Mouse (Mus musculus): Measurements from ENCODE around the gene Slc17a2.

The Slc17a2 gene

GRCm38 (mm10) chr13:23799405-23799804 lies 7.4 kb upstream of the Slc17a2 start:
- WGBS, result 81% methylated on average over 5 of the region's 5 CpGs

DNA sequence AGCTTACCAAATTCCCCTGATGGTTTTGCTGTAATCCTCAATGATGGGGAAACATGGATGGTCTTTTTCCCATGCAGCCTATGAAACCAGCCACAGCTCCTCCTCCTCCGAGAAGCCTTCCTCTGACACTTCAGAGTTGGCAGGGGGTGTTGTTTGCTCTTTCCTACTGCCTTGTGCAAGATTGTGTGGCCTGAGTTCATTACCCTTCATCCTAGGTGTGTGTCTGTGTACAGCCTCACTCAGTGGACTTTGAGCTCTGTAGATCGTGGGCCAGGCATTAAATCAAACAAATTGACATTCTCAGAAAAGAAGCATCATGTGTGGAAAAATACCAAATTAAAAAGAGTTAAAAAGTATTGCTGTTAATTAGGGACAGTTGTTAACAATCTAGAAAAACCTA lies 2.3 kb upstream of the Slc17a2 start:
- WGBS, result 86% methylated on average over 2 of the region's 2 CpGs

- WGBS, result 80% methylated on average over 2 of the region's 2 CpGs
These were observed 9.4 kb downstream of the Slc17a2 start for GRCm38 (mm10) chr13:23816148-23816547.

- WGBS, result 81% methylated on average over 4 of the region's 4 CpGs
These were observed 13.6 kb downstream of the Slc17a2 start for GRCm38 (mm10) chr13:23820179-23820940.

DNA sequence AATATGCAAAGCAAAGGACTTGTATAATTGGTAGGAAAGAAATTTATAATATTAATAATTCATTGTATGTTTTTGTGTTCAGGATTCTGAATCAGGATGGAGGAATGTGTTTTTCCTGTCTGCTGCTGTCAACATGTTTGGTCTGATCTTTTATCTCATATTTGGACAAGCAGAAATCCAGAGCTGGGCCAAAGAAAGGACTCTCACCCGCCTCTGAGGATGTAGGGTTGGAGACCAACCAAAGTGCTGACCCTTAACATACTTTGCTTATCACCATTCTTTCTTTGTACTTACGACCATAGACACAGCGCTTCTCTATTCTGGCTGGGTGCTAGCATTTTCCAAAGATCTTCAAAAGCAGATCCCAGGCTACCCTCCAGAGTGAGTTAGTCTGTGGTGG lies 15.4 kb downstream of the Slc17a2 start:
- WGBS, result 85% methylated on average over 3 of the region's 3 CpGs

DNA sequence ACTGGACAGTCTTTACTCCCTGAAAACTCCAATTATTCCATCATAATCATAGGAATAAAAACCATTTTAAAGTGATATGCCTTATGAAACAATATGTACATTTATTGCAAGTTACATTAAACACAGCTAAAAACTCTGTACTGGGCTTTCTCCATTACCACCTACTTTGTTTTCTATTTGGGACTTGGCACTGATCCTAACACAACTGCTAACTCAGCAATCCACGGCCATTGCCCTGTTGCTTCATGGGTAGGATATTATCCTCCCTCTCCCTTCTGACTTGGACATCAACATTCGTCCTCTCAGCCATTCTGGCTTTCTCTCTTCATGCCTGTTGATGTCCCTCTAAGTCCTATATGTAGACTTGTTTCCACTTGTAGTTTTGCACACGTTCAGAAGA lies 19.8 kb downstream of the Slc17a2 start:
- 71% methylated on average over 3 of the region's 3 CpGs for WGBS

- WGBS, result 7% methylated on average over 6 of the region's 6 CpGs
These were observed 26.3 kb downstream of the Slc17a2 start for GRCm38 (mm10) chr13:23833053-23833452.

GRCm38 (mm10) chr13:23834836-23835235 lies 28.0 kb downstream of the Slc17a2 start:
- 93% methylated on average over 5 of the region's 5 CpGs for WGBS

GRCm38 (mm10) chr13:23836630-23837029 lies 29.8 kb downstream of the Slc17a2 start:
- 96% methylated on average over 5 of the region's 5 CpGs for WGBS

DNA sequence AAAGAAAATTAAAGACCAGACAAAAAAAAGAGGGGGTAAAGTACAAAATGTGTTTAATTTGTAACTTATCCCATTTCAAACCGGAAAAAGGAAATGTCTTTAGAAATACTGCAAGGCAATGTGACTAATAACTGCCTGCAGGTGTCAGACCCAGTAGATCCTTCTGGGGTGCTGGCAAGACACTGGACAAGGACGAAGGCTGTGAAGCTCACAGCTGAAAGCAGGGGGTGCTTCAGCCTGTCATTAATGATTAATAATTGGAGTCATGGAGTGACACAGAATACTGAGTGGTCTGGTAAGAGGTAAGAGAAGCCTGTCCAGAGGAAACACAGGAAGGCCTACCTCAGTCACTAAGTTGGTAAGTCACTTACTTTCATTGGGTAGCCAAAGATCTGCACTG lies 32.5 kb downstream of the Slc17a2 start, which contains the start of gene Slc17a3:
TSS of gene Slc17a3 (plus strand) at position 127 of the 400 bp plus-strand sequence.
- 84% methylated on average over 2 of the region's 2 CpGs for WGBS

GRCm38 (mm10) chr13:23845851-23846250 lies 39.1 kb downstream of the Slc17a2 start:
- 75% methylated on average over 4 of the region's 4 CpGs for WGBS

GRCm38 (mm10) chr13:23849299-23849698 lies 42.5 kb downstream of the Slc17a2 start:
- 47% methylated on average over 2 of the region's 2 CpGs for WGBS

GRCm38 (mm10) chr13:23856401-23856800 lies 49.6 kb downstream of the Slc17a2 start:
- 41% methylated on average over 3 of the region's 3 CpGs for WGBS

GRCm38 (mm10) chr13:23864711-23865110 lies 57.9 kb downstream of the Slc17a2 start:
- WGBS, result 75% methylated on average over 9 of the region's 9 CpGs

DNA sequence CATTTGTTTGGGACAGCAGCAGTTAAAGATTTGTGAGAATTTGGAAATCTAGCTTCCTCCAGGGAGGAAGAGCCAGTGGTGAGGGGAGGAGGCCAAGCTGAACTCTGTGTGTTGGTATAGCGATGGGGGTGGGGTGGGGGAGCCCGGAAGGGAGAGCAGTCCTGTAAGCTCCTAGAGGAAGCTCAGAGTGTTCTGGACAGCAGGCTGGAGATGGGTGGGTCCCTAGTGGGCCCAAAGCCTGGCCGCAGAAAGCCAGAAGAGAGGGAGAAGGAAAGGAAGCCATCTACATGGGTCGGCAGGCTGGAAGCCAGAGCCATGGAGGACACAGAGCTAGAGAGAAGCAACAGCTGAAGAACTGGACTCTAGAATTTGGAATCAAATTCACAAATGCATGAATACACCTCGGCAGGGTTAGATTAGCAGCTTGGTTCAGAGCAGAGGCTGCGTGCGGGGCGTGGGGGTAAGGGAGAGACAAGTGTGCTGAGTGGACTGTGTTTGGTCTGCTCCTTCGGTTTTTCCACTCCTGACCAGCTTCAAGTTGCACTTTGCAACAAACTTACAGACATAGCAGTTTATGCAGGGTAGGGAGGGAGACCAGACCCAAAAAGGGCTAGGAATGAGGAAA lies 59.4 kb downstream of the Slc17a2 start:
- 82% methylated on average over 9 of the region's 9 CpGs for WGBS

DNA sequence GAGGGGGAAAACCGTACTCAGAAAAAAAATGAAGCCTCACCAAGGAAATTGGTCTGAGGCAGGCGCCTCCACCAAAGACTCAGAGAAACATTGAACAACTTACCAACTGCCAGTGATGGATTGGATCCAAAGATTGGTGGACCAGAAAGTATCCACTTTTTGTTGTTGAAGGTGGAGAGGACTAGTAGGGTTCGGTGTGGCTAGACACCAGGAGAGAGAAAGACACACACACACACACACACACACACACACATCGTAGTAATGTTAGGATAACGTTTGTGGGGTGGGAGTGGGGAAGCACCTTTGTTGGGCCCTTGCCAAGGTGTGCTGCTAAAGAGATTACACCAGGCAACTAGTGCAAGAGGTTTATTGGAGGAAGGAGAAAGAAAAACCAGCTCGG lies 60.2 kb downstream of the Slc17a2 start:
- 86% methylated on average over 6 of the region's 6 CpGs for WGBS

DNA sequence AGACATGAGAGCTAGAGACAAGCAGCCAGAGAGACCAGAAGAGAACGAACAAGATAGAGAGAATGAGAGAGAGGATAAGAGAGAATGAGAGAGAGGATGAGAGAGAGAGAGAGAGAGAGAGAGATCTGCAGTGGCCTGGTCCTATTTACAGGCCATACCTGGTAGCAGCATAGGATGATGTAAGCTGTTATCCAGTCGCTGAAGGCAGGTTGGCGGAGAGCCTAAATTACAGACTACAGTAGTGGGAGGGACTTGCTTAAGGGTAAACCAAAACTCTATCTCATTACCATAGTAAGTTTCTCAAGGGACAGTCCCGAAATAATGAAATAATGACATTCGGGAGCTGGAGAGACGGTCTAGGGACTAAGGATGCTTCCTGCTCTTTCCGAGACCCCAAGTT lies 60.6 kb downstream of the Slc17a2 start, which contains the start of gene Slc17a1:
TSS of gene Slc17a1 (plus strand) at position 346 of the 400 bp plus-strand sequence.
- WGBS, result 81% methylated on average over 7 of the region's 7 CpGs

DNA sequence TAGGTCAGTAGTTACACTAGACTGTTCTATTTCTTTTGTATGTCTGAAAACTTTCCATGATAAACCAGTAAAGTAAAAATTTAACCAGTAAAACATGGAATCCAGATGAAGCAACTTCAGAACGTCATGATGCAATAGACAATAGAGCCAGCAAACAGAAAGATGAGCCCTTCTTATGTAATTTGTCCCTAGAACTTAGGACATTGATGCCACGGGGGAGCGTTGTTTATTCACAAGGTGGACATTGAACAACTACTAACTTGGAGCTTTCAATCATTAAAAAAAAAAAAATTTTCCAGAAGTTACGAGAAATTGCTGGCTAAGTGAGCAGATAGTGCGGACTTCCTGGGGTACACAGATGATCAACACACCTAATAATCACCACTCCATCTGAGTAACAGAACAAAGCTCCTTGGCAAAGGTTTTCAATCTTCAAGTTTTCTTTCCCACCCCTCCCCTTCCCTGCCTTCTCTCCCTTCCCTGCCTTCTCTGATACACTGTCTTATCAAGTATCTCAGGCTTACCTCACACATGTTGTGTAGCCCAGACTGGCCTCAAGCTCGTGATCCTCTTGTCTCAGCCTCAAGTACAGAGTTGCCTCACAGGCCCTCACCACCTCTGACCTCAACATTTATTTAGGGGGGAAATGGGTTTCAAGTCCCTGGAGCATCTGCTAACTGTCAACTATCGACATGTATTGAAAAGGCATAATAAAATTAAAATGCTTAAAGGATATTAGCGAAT lies 62.2 kb downstream of the Slc17a2 start:
- WGBS, result 91% methylated on average over 8 of the region's 8 CpGs

DNA sequence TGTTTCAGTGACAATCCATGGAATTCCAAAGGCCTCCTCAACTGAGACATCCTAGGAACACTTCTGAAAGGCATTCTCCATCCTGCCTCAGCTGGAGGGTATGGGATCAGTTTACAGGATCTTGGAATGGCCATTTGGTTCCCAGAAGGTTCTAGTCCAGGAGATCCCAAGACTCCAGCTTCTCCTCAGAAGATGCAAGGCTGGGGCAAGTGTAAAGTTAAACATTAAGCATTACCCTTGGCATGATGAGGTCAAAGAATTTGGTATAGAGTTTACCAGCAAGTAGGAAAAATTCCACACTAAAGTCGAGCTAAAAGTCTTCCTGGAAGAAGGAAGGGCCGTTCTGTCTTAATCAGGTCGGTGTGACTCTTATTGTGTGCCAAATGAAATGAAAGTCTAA lies 63.2 kb downstream of the Slc17a2 start:
- WGBS, result 86% methylated on average over 3 of the region's 3 CpGs

- WGBS, result 77% methylated on average over 5 of the region's 5 CpGs
These were observed 66.3 kb downstream of the Slc17a2 start for GRCm38 (mm10) chr13:23873141-23873540.
